Mouse (Mus musculus) brain, embryonic 14.5 days (tissue): Measurements from ENCODE around the gene Emx2.

Source experiments
- CTCF ChIP-seq: fragments of 200-500 bp; IDR thresholded peaks from 2 replicates; pipeline ENCODE4 v1.5.1; 2012; ENCODE audit warnings: inconsistent platforms, mild to moderate bottlenecking, moderate library complexity, borderline replicate concordance; ENCODE audit not compliant: insufficient read depth, insufficient read length; ENCODE audit errors: extremely low read depth
- POLR2A ChIP-seq: fragments of 200-500 bp; IDR thresholded peaks from 2 replicates; pipeline ENCODE4 v1.6.1; 2012; ENCODE audit warnings: mild to moderate bottlenecking, inconsistent platforms, borderline replicate concordance; ENCODE audit not compliant: poor library complexity, insufficient read depth, insufficient read length, severe bottlenecking; ENCODE audit errors: extremely low read depth

- TF ChIP-seq CTCF (no peak), POLR2A (no peak)
These were observed 3.6 kb downstream of the Emx2 start for GRCm38 (mm10) chr19:59461481-59462421.
